Mouse (Mus musculus): ENCODE measurements at regions not wholly inside any gene's neighbourhood (a gene's known extent, or its start where the extent isn't known, plus 50 kb on each side); places are given as distances from the start of the nearest gene placed in this dataset.

DNA sequence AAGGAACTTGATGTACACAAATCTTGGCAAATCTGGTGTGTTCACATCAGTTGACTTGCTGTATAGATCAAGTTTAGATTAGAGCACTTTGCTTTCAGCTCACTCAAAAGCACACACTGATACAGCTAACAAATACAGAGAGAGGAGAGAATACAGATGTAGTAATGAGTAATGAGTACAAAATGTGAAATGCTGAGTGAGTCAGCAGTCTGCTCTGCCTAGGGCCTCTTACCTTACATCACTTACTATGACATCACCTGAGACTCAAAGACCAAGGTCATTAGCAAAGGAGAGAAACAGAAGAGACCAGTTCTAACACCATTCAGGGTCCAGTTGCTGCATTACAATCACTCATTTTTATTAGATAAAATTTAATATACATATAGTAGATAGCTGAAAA, 184.0 kb downstream of the Sec23a start:
- Histone ChIP-seq H3K79me2 (ENCODE audit: control insufficient read depth, insufficient read depth, low read length) (no peaks in the 10 kb centered on the region), H3K4me3 (ENCODE audit: insufficient read depth, low read depth, low read length) (no peak overlapping the region), H3K36me3 (ENCODE audit: control insufficient read depth, insufficient read depth, low read length) (no peaks in the 10 kb centered on the region), H3K9ac (ENCODE audit: low read depth, low read length) (no peak overlapping the region), H3K4me1 (ENCODE audit: control insufficient read depth, insufficient read depth, low read length) (no peaks in the 10 kb centered on the region), H3K27ac (replicated peaks; ENCODE audit: insufficient read depth, low read depth, low read length) (no peak overlapping the region), H3K27me3 (ENCODE audit: control insufficient read depth, insufficient read depth, low read length) (no peaks in the 10 kb centered on the region)
- TF ChIP-seq POLR2A (IDR thresholded peaks at IDR 0.05; ENCODE audit: extremely low read depth, insufficient read depth, low read length) (no peak), CTCF (IDR thresholded peaks at IDR 0.05; ENCODE audit: low read depth, low read length) (no peak)
- DNase-seq (ENCODE audit: extremely low read depth, low read depth, low spot score), result no peak

DNA sequence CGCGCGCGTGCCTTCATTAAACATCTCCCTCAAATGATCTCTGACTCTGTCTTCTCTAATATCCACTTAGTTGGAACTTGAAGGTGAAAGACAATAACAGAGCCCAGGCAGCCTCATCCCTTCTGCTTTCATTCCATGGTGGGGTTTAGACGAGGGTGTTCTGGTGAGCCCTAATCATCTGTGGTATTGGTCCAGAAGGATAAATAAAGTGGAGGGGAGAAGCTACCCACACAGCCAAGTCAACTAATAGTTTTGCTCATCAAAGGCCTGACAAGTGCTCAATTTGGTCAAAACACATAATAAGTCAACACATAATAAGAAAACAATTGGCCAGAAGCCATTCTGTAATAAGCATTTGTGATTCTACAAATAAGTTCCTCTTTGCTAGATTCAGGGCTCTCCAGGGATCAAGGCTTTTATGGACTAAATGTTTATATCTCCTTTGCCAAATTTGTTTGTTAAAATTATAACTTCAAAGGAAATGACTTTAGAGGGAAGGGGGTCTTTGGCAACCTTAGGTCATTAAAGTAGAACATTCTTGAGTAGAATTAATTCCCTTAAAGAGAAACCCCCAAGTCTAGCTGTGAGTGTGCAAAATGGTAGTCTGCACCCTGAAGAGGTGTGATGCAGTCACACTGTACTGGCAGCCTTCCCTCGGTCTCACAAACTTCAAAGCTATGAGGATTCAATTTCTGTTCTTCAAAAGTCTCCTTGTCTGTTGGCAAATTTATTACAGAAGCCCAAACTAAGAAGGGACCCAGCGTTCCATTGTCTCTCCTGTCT, 186.5 kb downstream of the Sec23a start:
- Histone ChIP-seq H3K4me1 (ENCODE audit: control insufficient read depth, insufficient read depth, low read length) (no peaks in the 10 kb centered on the region), H3K79me2 (ENCODE audit: control insufficient read depth, insufficient read depth, low read length) (no peaks in the 10 kb centered on the region)

DNA sequence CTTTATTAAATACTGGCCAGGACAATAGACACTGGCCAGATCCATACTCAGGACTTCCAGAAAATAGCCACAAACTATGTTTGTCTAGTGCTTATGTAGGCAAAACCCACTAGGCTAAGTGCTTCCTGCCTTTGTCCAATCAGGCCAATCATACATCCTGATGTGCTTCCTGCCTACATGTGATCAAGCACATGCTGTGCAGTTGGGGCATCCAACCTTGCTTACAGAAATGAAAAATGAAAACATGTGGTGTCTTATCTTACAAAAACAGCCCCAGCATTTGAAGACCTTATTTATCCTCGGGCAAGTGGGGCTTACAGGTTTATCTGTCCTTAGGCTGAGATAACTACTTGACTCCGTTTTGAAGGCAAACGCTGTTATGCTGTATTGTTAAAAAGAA, 188.8 kb downstream of the Sec23a start:
- H3K27me3 ChIP-seq (ENCODE audit: control insufficient read depth, insufficient read depth, low read length), result no peaks in the 10 kb centered on the region
- H3K79me2 ChIP-seq (ENCODE audit: control insufficient read depth, insufficient read depth, low read length), result no peaks in the 10 kb centered on the region
- 55% methylated on average over 3 of the region's 3 CpGs for WGBS
- no peak overlapping the region for H3K9ac ChIP-seq (ENCODE audit: low read depth, low read length)
- TF ChIP-seq CTCF (IDR thresholded peaks at IDR 0.05; ENCODE audit: low read depth, low read length), result no peak
- no peak for TF ChIP-seq POLR2A (IDR thresholded peaks at IDR 0.05; ENCODE audit: extremely low read depth, insufficient read depth, low read length)
- no peak overlapping the region for H3K27ac ChIP-seq (replicated peaks; ENCODE audit: insufficient read depth, low read depth, low read length)
- no peaks in the 10 kb centered on the region for H3K36me3 ChIP-seq (ENCODE audit: control insufficient read depth, insufficient read depth, low read length)
- no peak overlapping the region for H3K4me3 ChIP-seq (ENCODE audit: insufficient read depth, low read depth, low read length)
- H3K4me1 ChIP-seq (ENCODE audit: control insufficient read depth, insufficient read depth, low read length), result no peaks in the 10 kb centered on the region
- peak; percentile 2 for DNase-seq (ENCODE audit: extremely low read depth, low read depth, low spot score)

More for the DNA sequence above, 186.5 kb downstream of the Sec23a start:
- H3K4me3 ChIP-seq (ENCODE audit: insufficient read depth, low read depth, low read length), result no peak overlapping the region
- H3K27ac ChIP-seq (replicated peaks; ENCODE audit: insufficient read depth, low read depth, low read length), result no peak overlapping the region
- TF ChIP-seq CTCF (IDR thresholded peaks at IDR 0.05; ENCODE audit: low read depth, low read length) (no peak), POLR2A (IDR thresholded peaks at IDR 0.05; ENCODE audit: extremely low read depth, insufficient read depth, low read length) (no peak)
- WGBS, result 90% methylated on average over 7 of the region's 7 CpGs
- no peaks in the 10 kb centered on the region for H3K27me3 ChIP-seq (ENCODE audit: control insufficient read depth, insufficient read depth, low read length)
- no peak overlapping the region for H3K9ac ChIP-seq (ENCODE audit: low read depth, low read length)
- H3K36me3 ChIP-seq (ENCODE audit: control insufficient read depth, insufficient read depth, low read length), result no peaks in the 10 kb centered on the region
- DNase-seq (ENCODE audit: extremely low read depth, low read depth, low spot score), result no peak

DNA sequence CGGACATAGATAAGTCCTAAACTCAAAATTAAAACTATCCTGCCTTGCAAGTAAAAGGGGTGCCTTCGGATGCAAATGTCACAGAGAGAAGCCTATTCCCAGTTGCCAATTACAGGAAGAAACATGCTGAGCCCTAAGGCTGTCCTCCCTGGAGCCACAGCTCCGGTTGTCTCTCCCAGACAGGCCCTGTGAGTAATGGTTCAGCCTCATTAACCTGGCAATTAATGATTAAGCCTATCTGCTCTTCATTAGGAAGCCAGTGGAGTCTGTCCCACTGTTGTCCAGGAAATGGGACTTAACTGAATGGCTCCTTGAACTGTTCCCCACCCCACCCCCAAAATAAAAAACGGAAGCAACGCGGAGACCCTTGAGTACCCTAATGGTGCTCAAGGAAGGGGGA, 207.7 kb downstream of the Sec23a start:
- H3K27me3 ChIP-seq (ENCODE audit: control insufficient read depth, insufficient read depth, low read length), result peaks cover 2% of the 10 kb centered on the region; the same call in 1 of the 2 replicates
- no peak overlapping the region for H3K27ac ChIP-seq (replicated peaks; ENCODE audit: insufficient read depth, low read depth, low read length)
- H3K36me3 ChIP-seq (ENCODE audit: control insufficient read depth, insufficient read depth, low read length), result no peaks in the 10 kb centered on the region
- 61% methylated on average over 6 of the region's 6 CpGs for WGBS
- H3K9ac ChIP-seq (ENCODE audit: low read depth, low read length), result no peak overlapping the region
- H3K79me2 ChIP-seq (ENCODE audit: control insufficient read depth, insufficient read depth, low read length), result no peaks in the 10 kb centered on the region
- H3K4me1 ChIP-seq (ENCODE audit: control insufficient read depth, insufficient read depth, low read length), result no peaks in the 10 kb centered on the region
- H3K4me3 ChIP-seq (ENCODE audit: insufficient read depth, low read depth, low read length), result no peak overlapping the region
- DNase-seq (ENCODE audit: extremely low read depth, low read depth, low spot score), result no peak
- no peak for TF ChIP-seq CTCF (IDR thresholded peaks at IDR 0.05; ENCODE audit: low read depth, low read length)
- TF ChIP-seq POLR2A (IDR thresholded peaks at IDR 0.05; ENCODE audit: extremely low read depth, insufficient read depth, low read length), result no peak

DNA sequence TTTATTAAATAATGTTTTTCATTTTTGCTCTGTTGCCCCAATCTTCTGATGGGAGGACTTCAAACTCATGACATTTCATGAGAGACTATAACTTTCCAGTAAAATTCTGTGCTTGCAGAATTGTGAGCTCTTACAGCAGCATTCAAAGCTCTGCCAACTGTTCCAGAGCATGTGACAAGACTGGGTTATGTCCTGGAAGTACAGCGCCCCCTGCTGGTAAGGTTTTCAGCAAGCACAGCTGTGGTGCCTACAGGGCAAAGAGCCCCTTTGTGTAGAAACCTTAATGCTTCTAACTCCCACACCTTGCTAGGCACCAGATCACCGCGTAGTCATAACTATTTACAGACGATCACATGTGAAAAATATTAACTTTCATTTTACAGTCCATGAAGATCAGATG, 209.4 kb downstream of the Sec23a start:
- DNase-seq (ENCODE audit: extremely low read depth, low read depth, low spot score), result peak; percentile 46
- TF ChIP-seq POLR2A (IDR thresholded peaks at IDR 0.05; ENCODE audit: extremely low read depth, insufficient read depth, low read length), result no peak
- peak; percentile 69 for TF ChIP-seq CTCF (IDR thresholded peaks at IDR 0.05; ENCODE audit: low read depth, low read length)
- WGBS, result 40% methylated on average over 4 of the region's 4 CpGs

More for the DNA sequence above, 209.4 kb downstream of the Sec23a start:
- H3K27ac ChIP-seq (replicated peaks; ENCODE audit: insufficient read depth, low read depth, low read length), result no peak overlapping the region
- H3K79me2 ChIP-seq (ENCODE audit: control insufficient read depth, insufficient read depth, low read length), result no peaks in the 10 kb centered on the region
- no peak overlapping the region for H3K4me3 ChIP-seq (ENCODE audit: insufficient read depth, low read depth, low read length)
- H3K4me1 ChIP-seq (ENCODE audit: control insufficient read depth, insufficient read depth, low read length), result no peaks in the 10 kb centered on the region
- no peak overlapping the region for H3K9ac ChIP-seq (ENCODE audit: low read depth, low read length)
- no peaks in the 10 kb centered on the region for H3K36me3 ChIP-seq (ENCODE audit: control insufficient read depth, insufficient read depth, low read length)
- H3K27me3 ChIP-seq (ENCODE audit: control insufficient read depth, insufficient read depth, low read length), result no peaks in the 10 kb centered on the region
